Mouse (Mus musculus) neutrophil, adult 5-6 weeks (primary cell): ENCODE measurements around the gene Retn. TPM values are rescaled to one million over a fixed set of nuclear protein-coding genes. Genes with fewer than 3 reads are reported as not detected.

Source experiments
- ATAC-seq: fragments of 151-379, 151-347 bp; 2 replicates; pipeline ENCODE4 v1.8.0; 2017; ENCODE audit warnings: mild to moderate bottlenecking, moderate TSS enrichment; ENCODE audit not compliant: insufficient number of reproducible peaks, poor library complexity, low FRiP score, severe bottlenecking; ENCODE audit errors: extremely low read depth
- total RNA-seq: library from RNA; stranded (forward); fragments of 200-1000 nt; gene quantifications from 2 replicates; pipeline ENCODE4 v1.2.3, GENCODE M21; 2017

Gene Retn
- total RNA-seq, 1 experiment from 2014 or later, result 19.3 TPM

GRCm38 (mm10) chr8:3654726-3655508 lies 653 bp upstream of the Retn start:
- no peak for ATAC-seq

DNA sequence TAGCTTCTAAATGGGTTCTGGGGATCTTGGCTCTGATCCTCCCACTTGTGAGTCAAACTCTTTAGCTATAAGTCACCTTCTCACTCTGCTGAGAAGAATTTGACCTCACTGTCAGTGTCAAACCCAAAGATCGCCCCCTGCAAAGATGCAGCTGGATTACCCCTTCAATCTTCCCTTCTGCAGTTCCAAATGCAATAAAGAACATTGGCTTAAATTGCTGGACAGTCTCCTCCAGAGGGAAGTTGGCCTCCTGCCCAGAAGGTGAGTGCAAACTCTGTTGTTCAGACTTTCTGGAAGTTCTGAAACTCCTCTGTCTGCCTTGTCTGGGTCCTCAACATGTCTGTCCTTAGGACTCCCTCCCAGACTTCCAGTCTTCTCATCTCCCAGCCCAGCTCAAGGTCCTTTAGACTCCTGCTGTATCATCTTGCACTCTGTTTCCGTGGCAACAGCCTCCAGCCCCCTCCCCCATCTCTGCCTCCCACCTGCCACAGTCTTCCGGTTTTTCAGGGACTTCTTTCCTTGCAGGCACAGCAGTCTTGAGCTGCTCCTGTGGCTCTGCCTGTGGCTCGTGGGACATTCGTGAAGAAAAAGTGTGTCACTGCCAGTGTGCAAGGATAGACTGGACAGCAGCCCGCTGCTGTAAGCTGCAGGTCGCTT lies 1.3 kb downstream of the Retn start:
- no peak for ATAC-seq

GRCm38 (mm10) chr8:3660889-3661288 lies 5.3 kb downstream of the Retn start:
- ATAC-seq, result peak; percentile 49

GRCm38 (mm10) chr8:3664405-3664804 lies 8.8 kb downstream of the Retn start:
- peak; percentile 88 for ATAC-seq

GRCm38 (mm10) chr8:3665507-3665906 lies 9.9 kb downstream of the Retn start, which contains the start of gene Mcemp1:
Gene Mcemp1 (plus strand): TSS chr8:3665754.
- no peak for ATAC-seq

GRCm38 (mm10) chr8:3670388-3670787 lies 14.8 kb downstream of the Retn start:
- ATAC-seq, result peak; percentile 69

GRCm38 (mm10) chr8:3671980-3672491 lies 16.5 kb downstream of the Retn start, which contains the start of gene Fcor:
Gene Fcor (minus strand): TSS chr8:3672362.
- ATAC-seq, result peak; percentile 72

DNA sequence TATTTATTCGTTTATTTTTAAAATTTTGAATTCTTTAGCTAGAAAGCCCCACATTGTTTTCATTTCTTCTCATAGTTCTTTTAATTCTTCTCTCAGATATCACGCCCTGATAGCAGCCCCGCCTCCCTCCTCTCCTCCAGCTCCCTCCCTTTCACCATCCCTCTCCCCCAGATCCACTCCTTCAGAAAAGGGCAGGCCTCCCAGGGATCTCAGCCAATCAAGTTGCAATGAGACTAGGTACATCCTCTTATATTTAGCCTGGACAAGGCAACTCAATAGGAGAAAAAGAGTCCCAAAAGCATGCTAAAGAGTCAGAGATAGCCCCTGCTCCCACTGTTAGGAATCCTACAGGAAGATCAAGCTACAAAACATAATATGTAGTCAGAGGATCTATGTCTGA lies 19.1 kb downstream of the Retn start:
- no peak for ATAC-seq

- ATAC-seq, result peak; percentile 74
Observed at GRCm38 (mm10) chr8:3676131-3676992, 20.8 kb downstream of the Retn start, which contains the start of gene Trappc5. Gene Trappc5 (plus strand): TSS chr8:3676299.

DNA sequence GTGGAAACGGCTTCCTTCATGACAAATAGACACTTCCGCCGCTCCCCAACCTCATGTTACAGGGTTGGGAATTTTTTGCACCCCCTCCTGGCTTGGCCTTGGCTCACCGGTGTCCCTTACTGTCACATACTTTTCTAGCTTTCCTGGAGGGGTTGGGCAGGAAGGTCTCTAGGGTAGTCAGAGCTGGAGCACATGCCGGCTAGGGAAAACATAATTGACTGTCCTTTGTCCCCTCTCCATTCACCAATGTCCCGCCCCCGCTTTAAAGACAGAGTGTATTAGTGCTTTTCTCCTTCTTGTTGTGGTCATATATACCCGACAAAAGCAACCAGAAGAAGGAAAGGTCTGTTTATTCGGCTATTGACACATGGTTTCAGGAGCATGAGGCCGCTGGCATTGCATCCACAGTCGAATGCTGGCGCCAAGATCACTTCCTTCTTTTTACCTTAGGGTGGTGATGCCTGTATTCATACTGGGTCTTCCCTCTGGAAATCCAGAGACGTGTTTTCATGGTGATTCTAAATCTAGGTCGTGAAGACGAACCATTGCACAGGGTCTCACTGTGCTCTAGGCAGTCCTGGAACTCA lies 21.5 kb downstream of the Retn start:
- ATAC-seq, result no peak

- ATAC-seq, result no peak
Observed at GRCm38 (mm10) chr8:3678831-3679230, 23.3 kb downstream of the Retn start.

DNA sequence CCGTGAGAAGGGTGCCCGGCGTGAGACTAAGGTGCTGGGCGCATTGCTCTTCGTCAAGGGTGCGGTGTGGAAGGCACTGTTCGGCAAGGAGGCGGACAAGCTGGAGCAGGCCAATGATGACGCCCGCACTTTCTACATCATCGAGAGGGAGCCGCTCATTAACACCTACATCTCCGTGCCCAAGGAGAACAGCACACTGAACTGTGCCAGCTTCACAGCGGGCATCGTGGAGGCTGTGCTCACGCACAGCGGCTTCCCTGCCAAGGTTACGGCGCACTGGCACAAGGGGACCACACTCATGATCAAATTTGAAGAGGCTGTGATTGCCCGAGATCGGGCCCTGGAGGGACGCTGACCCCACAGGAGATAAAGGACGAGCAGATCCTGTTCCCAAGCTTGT lies 23.7 kb downstream of the Retn start:
- no peak for ATAC-seq

GRCm38 (mm10) chr8:3679656-3680055 lies 24.1 kb downstream of the Retn start:
- ATAC-seq, result no peak

- ATAC-seq, result no peak
Observed at GRCm38 (mm10) chr8:3682435-3682834, 26.9 kb downstream of the Retn start.

DNA sequence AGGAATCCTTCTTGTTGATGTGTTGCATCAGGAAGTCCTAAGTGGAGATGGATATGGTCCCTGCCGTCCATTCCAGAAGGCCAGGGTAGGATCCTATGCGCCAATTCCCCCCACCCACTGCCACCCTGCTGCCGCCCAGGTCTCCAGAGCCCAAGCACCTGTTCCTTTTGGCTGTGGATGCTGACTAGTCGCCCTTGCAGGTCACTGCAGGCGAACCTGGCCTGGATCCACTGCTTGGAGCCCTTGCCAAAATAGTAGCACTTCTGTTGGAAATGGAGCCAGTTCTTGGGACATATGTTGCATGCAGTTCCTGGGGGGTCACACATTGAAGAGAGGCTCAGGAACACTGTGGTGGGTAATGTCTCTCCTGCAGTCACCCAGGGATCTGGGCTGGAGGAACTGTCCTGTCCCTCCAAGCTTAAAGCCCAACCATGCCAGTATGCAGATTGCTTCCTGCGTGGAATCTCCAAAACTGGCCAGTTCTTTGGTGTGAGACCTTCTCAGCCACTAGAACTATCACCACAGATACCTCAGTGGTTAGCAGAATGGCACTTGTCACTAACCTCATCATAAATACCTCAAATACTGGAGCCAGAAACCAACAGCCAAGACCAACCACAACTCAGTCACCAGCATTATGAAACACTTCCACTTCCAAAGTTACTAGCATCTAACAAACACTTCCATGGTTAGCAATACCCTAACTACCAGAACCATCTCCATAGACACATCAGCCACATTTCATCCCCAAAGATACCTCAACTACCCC lies 28.0 kb downstream of the Retn start:
- no peak for ATAC-seq

DNA sequence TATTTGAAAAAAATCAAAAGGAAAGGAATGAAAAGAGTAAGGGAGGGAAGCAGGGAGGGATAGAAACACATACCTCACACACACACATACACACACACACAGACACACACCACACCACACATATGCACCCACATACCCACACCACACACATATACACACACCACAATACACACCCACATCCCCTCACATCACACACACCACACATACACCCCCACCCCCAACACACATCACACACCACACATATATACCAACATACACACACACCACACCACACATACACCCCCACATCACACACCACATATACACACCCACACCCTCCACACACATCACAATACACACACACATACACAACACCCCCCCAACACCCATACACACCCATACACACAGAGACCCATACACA lies 29.0 kb downstream of the Retn start:
- no peak for ATAC-seq

GRCm38 (mm10) chr8:3685422-3685821 lies 29.9 kb downstream of the Retn start:
- no peak for ATAC-seq

DNA sequence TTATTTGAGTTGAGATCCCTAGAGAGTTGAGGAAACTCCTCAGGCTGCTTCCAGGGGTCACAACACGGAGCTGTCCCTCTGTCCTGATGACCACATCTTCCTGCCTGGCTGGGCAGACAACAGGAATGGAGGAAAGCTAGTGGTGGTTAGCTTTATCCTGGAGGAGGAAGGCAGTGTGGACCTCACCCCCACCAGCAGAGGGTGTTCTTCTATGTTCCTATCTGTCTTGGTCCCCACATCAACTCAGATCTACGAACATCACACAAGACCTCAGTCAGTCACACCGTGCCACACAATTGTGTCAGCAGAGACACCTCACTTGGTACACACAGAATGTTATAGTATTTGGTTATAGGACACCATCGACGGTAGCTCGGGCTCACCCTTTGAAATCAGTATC lies 32.0 kb downstream of the Retn start:
- peak; percentile 34; the same call in 1 of the 2 replicates for ATAC-seq
